Mouse (Mus musculus): ENCODE measurements around the gene Ndufaf5. TPM values are rescaled to one million over a fixed set of nuclear protein-coding genes. Genes with fewer than 3 reads are reported as not detected.

The Ndufaf5 gene
- total RNA-seq, 4 experiments from 2014 or later = 18.6 to 23.3 (median 20.1) TPM

Other genes with a start within 250 kb of the Ndufaf5 start
- 10 to 100 TPM in 3 of 4 experiments, 1 to 10 TPM in 1; 8.7 to 14.1 (median 12.5) TPM for gene Tasp1, start 103.8 kb upstream of the Ndufaf5 start, total RNA-seq (2022)
- not detected for gene Gm17374, start 18.6 kb upstream of the Ndufaf5 start, total RNA-seq (2022)
- 10 to 100 TPM; 20.9 to 28.8 (median 23.4) TPM for gene Esf1, start 85 bp upstream of the Ndufaf5 start, total RNA-seq (2022)
- not detected for gene Sel1l2, start 219.1 kb downstream of the Ndufaf5 start, total RNA-seq (2022)
- gene Macrod2, start 224.7 kb downstream of the Ndufaf5 start, total RNA-seq (2022) = 10 to 100 TPM in 1 of 4 experiments, 1 to 10 TPM in 3; 5.2 to 11.9 (median 7.8) TPM